20 mouse cellular contexts compared by ENCODE assay signal in genomic region chr17:34010156-34010555, GRCm38 (mm10). TPM values are rescaled to one million over a fixed set of nuclear protein-coding genes. Genes with fewer than 3 reads are reported as not detected.
A peak's percentile ranks its signal among the peaks of the same experiment; 100 is the strongest.
DNase-seq lines count a peak whose midpoint lies in the region; ATAC-seq and TF ChIP-seq lines count a peak whose summit lies in the region.
"Had no signal": no experiment of that assay in that cellular context is flagged by ENCODE, and none has a peak within 500 bp of the region (broad histone marks: within the 10 kb centered on the region; RNA-seq: fewer than 3 reads in every experiment).

No protein-coding gene starts in this region.

- ATAC-seq in midbrain, embryonic 11.5 days (ENCODE audit: low FRiP score), result no peak
- no peak for ATAC-seq in midbrain, postnatal 0 days (ENCODE audit: low FRiP score)
- ATAC-seq: activated CD4-positive, CD25-positive, alpha-beta regulatory T cell, adult 4 months; forebrain, embryonic 14.5 days; forebrain, embryonic 16.5 days; Patski had no signal

- H3K36me3 ChIP-seq in midbrain, embryonic 11.5 days (ENCODE audit: control insufficient read depth, insufficient read depth, low read length), result no peaks in the 10 kb centered on the region
- H3K36me3 ChIP-seq in midbrain, postnatal 0 days (ENCODE audit: insufficient read depth, low read length), result no peaks in the 10 kb centered on the region
- H3K36me3 ChIP-seq: embryonic facial prominence, embryonic 12.5 days had no signal

- H3K27ac ChIP-seq in midbrain, embryonic 11.5 days (ENCODE audit: low read depth, low read length), result no peak overlapping the region
- no peak overlapping the region for H3K27ac ChIP-seq in midbrain, postnatal 0 days (ENCODE audit: low read depth, low read length)
- H3K27ac ChIP-seq: embryonic facial prominence, embryonic 10.5 days; embryonic facial prominence, embryonic 12.5 days; forebrain, embryonic 12.5 days had no signal

- no peaks in the 10 kb centered on the region for H3K27me3 ChIP-seq in midbrain, embryonic 11.5 days (ENCODE audit: control insufficient read depth, insufficient read depth, low read length)
- no peaks in the 10 kb centered on the region for H3K27me3 ChIP-seq in midbrain, postnatal 0 days (ENCODE audit: insufficient read depth, low read length)
- H3K27me3 ChIP-seq: forebrain, embryonic 12.5 days had no signal

- no peaks in the 10 kb centered on the region for H3K9me3 ChIP-seq in midbrain, embryonic 11.5 days (ENCODE audit: control insufficient read depth, low read length)
- H3K9me3 ChIP-seq in midbrain, postnatal 0 days (ENCODE audit: low read length), result no peaks in the 10 kb centered on the region
- H3K9me3 ChIP-seq: embryonic facial prominence, embryonic 12.5 days; forebrain, embryonic 12.5 days had no signal

- intact Hi-C loops in heart, postnatal 25 days (cut with DNase I), result no loop called here

- no peak overlapping the region for H3K9ac ChIP-seq in midbrain, embryonic 11.5 days (ENCODE audit: low read length)
- H3K9ac ChIP-seq in midbrain, postnatal 0 days (replicated peaks; ENCODE audit: low read length, poor library complexity, severe bottlenecking), result no peak overlapping the region
- H3K9ac ChIP-seq: embryonic facial prominence, embryonic 12.5 days; forebrain, embryonic 12.5 days had no signal

- no peak overlapping the region for H3K4me2 ChIP-seq in midbrain, embryonic 11.5 days
- no peak overlapping the region for H3K4me2 ChIP-seq in midbrain, postnatal 0 days (ENCODE audit: low read depth, low read length, poor library complexity, severe bottlenecking)
- H3K4me2 ChIP-seq: embryonic facial prominence, embryonic 12.5 days; forebrain, embryonic 12.5 days had no signal

- no peak for TF ChIP-seq CTCF in midbrain, postnatal 0 days (IDR thresholded peaks at IDR 0.05)

- WGBS in midbrain, embryonic 11.5 days, result 73% methylated on average over 5 of the region's 5 CpGs
- WGBS in midbrain, postnatal 0 days, result 71% methylated on average over 5 of the region's 5 CpGs

- no peaks in the 10 kb centered on the region for H3K4me1 ChIP-seq in midbrain, embryonic 11.5 days (ENCODE audit: control insufficient read depth, insufficient read depth, low read length)
- no peaks in the 10 kb centered on the region for H3K4me1 ChIP-seq in midbrain, postnatal 0 days (ENCODE audit: insufficient read depth, low read length)
- H3K4me1 ChIP-seq: embryonic facial prominence, embryonic 10.5 days; embryonic facial prominence, embryonic 12.5 days; forebrain, embryonic 12.5 days had no signal

- DNase-seq in heart, adult 11 months, result peak; percentile 61
- DNase-seq in heart, postnatal 25 days (ENCODE audit: low spot score), result no peak
- peak; percentile 56 for DNase-seq in midbrain, embryonic 11.5 days (ENCODE audit: low spot score, missing footprints)
- no peak for DNase-seq in midbrain, postnatal 0 days (ENCODE audit: low spot score)
- DNase-seq in layer of hippocampus, postnatal 25 days (ENCODE audit: extremely low spot score in 1 of 2, low spot score in 1 of 2), result no peak
- DNase-seq: adrenal gland, adult 8-10 months; adrenal gland, postnatal 14 days; adrenal gland, postnatal 36 days; cerebellum, adult 11-12 months; cerebellum, adult 2 months; cerebellum, adult 9-10 months; cerebellum, postnatal 10 days; cerebellum, postnatal 25 days had no signal

- no peak overlapping the region for H3K4me3 ChIP-seq in midbrain, embryonic 11.5 days (ENCODE audit: low read depth, low read length)
- H3K4me3 ChIP-seq in midbrain, postnatal 0 days (ENCODE audit: low read depth, low read length), result no peak overlapping the region
- H3K4me3 ChIP-seq: embryonic facial prominence, embryonic 10.5 days; embryonic facial prominence, embryonic 12.5 days; forebrain, embryonic 12.5 days had no signal

RNA-seq across cellular contexts. Expression of gene H2-K1, which starts 10.0 kb away (rescaled TPM):
- 10 to 100 TPM; 59.9 to 88.2 TPM for total RNA-seq in heart, postnatal 25 days (2021)
- 30.0 and 37.2 TPM in 2 replicates for polyA plus RNA-seq in midbrain, embryonic 11.5 days (2014; fragmentation: Nextera tagmentation; extraction: Ambion mirVana)
- 19.0 and 21.2 TPM in 2 replicates for total RNA-seq in midbrain, postnatal 0 days (2014; rRNA removed)
- polyA plus RNA-seq in midbrain, postnatal 0 days (2015; fragmentation: Nextera tagmentation; extraction: Ambion mirVana), result 17.0 and 22.2 TPM in 2 replicates
- 10 to 100 TPM; 15.8 to 19.7 TPM for total RNA-seq in layer of hippocampus, postnatal 25 days (2021)

RNA-seq across cellular contexts. Expression of gene Ring1, which starts 14.3 kb away (rescaled TPM):
- 10 to 100 TPM; 12.6 to 13.2 TPM for total RNA-seq in heart, postnatal 25 days (2021)
- 5.5 and 7.1 TPM in 2 replicates for polyA plus RNA-seq in midbrain, embryonic 11.5 days (2014; fragmentation: Nextera tagmentation; extraction: Ambion mirVana)
- 19.5 and 23.4 TPM in 2 replicates for total RNA-seq in midbrain, postnatal 0 days (2014; rRNA removed)
- 17.3 and 19.5 TPM in 2 replicates for polyA plus RNA-seq in midbrain, postnatal 0 days (2015; fragmentation: Nextera tagmentation; extraction: Ambion mirVana)
- total RNA-seq in layer of hippocampus, postnatal 25 days (2021), result 10 to 100 TPM; 37.1 to 44.3 TPM

RNA-seq across cellular contexts. Expression of gene H2-Ke6, which starts 17.7 kb away (rescaled TPM):
- 100 to 1,000 TPM in 1 of 2 experiments, 10 to 100 TPM in 1; 98.1 to 100 TPM for total RNA-seq in heart, postnatal 25 days (2021)
- 95.4 and 99.0 TPM in 2 replicates for polyA plus RNA-seq in midbrain, embryonic 11.5 days (2014; fragmentation: Nextera tagmentation; extraction: Ambion mirVana)
- 58.4 and 67.6 TPM in 2 replicates for total RNA-seq in midbrain, postnatal 0 days (2014; rRNA removed)
- 53.6 and 54.7 TPM in 2 replicates for polyA plus RNA-seq in midbrain, postnatal 0 days (2015; fragmentation: Nextera tagmentation; extraction: Ambion mirVana)
- total RNA-seq in layer of hippocampus, postnatal 25 days (2021), result 10 to 100 TPM; 54.3 to 63.9 TPM

RNA-seq across cellular contexts. Expression of gene Slc39a7, which starts 21.3 kb away (rescaled TPM):
- total RNA-seq in heart, postnatal 25 days (2021), result 10 to 100 TPM; 60.4 to 61.3 TPM
- 85.1 and 97.4 TPM in 2 replicates for polyA plus RNA-seq in midbrain, embryonic 11.5 days (2014; fragmentation: Nextera tagmentation; extraction: Ambion mirVana)
- 170 and 229 TPM in 2 replicates for total RNA-seq in midbrain, postnatal 0 days (2014; rRNA removed)
- 152 and 156 TPM in 2 replicates for polyA plus RNA-seq in midbrain, postnatal 0 days (2015; fragmentation: Nextera tagmentation; extraction: Ambion mirVana)
- 10 to 100 TPM; 94.3 to 95.5 TPM for total RNA-seq in layer of hippocampus, postnatal 25 days (2021)

RNA-seq across cellular contexts. Expression of gene Rxrb, which starts 21.5 kb away (rescaled TPM):
- 10 to 100 TPM; 40.5 to 42.1 TPM for total RNA-seq in heart, postnatal 25 days (2021)
- 17.2 and 17.9 TPM in 2 replicates for polyA plus RNA-seq in midbrain, embryonic 11.5 days (2014; fragmentation: Nextera tagmentation; extraction: Ambion mirVana)
- 53.6 and 61.2 TPM in 2 replicates for total RNA-seq in midbrain, postnatal 0 days (2014; rRNA removed)
- polyA plus RNA-seq in midbrain, postnatal 0 days (2015; fragmentation: Nextera tagmentation; extraction: Ambion mirVana), result 52.7 and 53.7 TPM in 2 replicates
- total RNA-seq in layer of hippocampus, postnatal 25 days (2021), result 10 to 100 TPM; 76.0 to 83.6 TPM

Comparison
In these comparisons a context has a peak if more than half of its experiments do, and no peak if none do; other contexts are left out.
1. DNase-seq: peak in heart, adult 11 months (single experiment) and midbrain, embryonic 11.5 days (single experiment); none in heart, postnatal 25 days (single experiment), midbrain, postnatal 0 days (single experiment) and layer of hippocampus, postnatal 25 days (0 of 2).